Mouse (Mus musculus) forebrain, embryonic 11.5 days (tissue): ENCODE measurements at regions not wholly inside any gene's neighbourhood (a gene's known extent, or its start where the extent isn't known, plus 50 kb on each side); places are given as distances from the start of the nearest gene placed in this dataset.

Source experiments
- ATAC-seq: fragments of 200-750 bp; cut with Nextera tagmentation; replicated peaks from 2 replicates; pipeline ENCODE4 v1.8.0; 2017; ENCODE audit warnings: moderate TSS enrichment; ENCODE audit not compliant: low FRiP score
- DNase-seq: peaks from one replicate; pipeline ENCODE4 v3.0.0-alpha.2; 2017; ENCODE audit warnings: low spot score
- H3K27ac ChIP-seq: fragments of 300-500 bp; sonication (generic); 2 replicates; pipeline ENCODE4 v1.5.1; 2014; ENCODE audit warnings: low read depth, low read length
- H3K27me3 ChIP-seq: fragments of 300-500 bp; sonication (generic); 2 replicates; pipeline ENCODE4 v1.6.1; 2014; ENCODE audit warnings: mild to moderate bottlenecking, low read length, mixed read lengths; ENCODE audit not compliant: control insufficient read depth, insufficient read depth
- H3K36me3 ChIP-seq: fragments of 300-500 bp; sonication (generic); 2 replicates; pipeline ENCODE4 v1.6.1; 2014; ENCODE audit warnings: mild to moderate bottlenecking, low read length, moderate library complexity, mixed read lengths; ENCODE audit not compliant: control insufficient read depth, insufficient read depth
- H3K4me1 ChIP-seq: fragments of 300-500 bp; sonication (generic); replicated peaks from 2 replicates; pipeline ENCODE4 v1.6.1; 2014; ENCODE audit warnings: low read length, mixed read lengths; ENCODE audit not compliant: control insufficient read depth, insufficient read depth
- H3K4me2 ChIP-seq: fragments of 300-500 bp; sonication (generic); 2 replicates; pipeline ENCODE4 v1.6.1; 2014; ENCODE audit warnings: low read depth, mild to moderate bottlenecking, low read length, moderate library complexity, mixed read lengths; ENCODE audit not compliant: severe bottlenecking
- H3K4me3 ChIP-seq: fragments of 300-500 bp; sonication (generic); 2 replicates; pipeline ENCODE4 v1.5.1; 2014; ENCODE audit warnings: low read depth, low read length
- H3K9ac ChIP-seq: fragments of 300-500 bp; sonication (generic); 2 replicates; pipeline ENCODE4 v1.6.1; 2014; ENCODE audit warnings: low read length
- H3K9me3 ChIP-seq: fragments of 300-500 bp; sonication (generic); 2 replicates; pipeline ENCODE4 v1.6.1; 2016; ENCODE audit warnings: low read length, mixed read lengths; ENCODE audit not compliant: control insufficient read depth
- WGBS: fragments of 180-500 bp; shearing (Covaris S2); extraction: QIAGEN DNeasy Blood & Tissue Kit; methylation state at CpG from one replicate; pipeline ENCODE4 v1.1.7; 2014; 5-methylcytosine and 5-hydroxymethylcytosine counted together

DNA sequence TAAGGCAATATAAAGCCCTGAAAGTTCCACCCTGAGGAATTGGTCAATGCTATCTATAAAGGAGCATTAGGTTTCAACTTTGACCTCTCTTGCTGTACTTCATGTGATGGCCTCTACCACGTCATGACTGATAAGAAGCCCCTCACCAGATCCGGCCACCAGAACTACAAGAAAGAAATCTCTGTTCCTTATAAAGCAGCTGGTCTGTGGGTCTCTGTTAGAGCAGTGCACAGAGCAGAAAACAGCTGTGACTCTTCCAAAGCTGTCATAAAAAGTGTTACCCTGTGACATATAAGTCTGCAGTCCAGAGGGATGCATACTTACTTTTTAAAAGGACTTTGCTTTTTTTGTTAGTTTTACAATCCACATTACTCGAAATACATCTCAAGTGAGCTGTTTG, 111.1 kb upstream of the Slc22a23 start:
- Histone ChIP-seq H3K27me3 (no peaks in the 10 kb centered on the region), H3K4me2 (no peak overlapping the region), H3K9me3 (no peaks in the 10 kb centered on the region), H3K9ac (no peak overlapping the region), H3K36me3 (no peaks in the 10 kb centered on the region), H3K27ac (no peak overlapping the region), H3K4me3 (no peak overlapping the region), H3K4me1 (no peaks in the 10 kb centered on the region)
- ATAC-seq, result no peak
- DNase-seq, result no peak
- 87% methylated on average over 3 of the region's 3 CpGs for WGBS

DNA sequence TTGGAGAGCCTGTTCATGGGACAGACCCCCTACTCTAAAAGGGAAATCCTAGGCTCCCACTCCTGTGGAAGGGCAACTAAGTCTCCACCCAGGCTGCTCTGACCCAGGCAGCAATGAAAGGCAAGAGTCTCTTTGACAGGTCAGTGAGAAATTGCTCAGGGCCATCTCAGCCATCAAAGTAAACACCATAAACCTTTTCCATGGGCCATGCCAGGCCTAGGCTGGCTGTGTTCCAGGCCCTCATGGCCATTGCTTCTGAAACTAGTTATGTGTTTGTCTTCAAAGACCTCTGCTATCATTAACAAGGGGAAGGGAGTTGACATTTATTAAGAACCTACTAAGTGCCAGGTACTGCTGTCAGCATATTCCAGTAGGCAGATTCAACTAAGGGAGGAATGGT, 101.8 kb upstream of the Slc22a23 start:
- Histone ChIP-seq H3K4me1 (no peaks in the 10 kb centered on the region), H3K9ac (no peak overlapping the region), H3K36me3 (no peaks in the 10 kb centered on the region), H3K4me2 (no peak overlapping the region), H3K9me3 (no peaks in the 10 kb centered on the region), H3K4me3 (no peak overlapping the region), H3K27me3 (no peaks in the 10 kb centered on the region), H3K27ac (no peak overlapping the region)
- DNase-seq (no peak), ATAC-seq (no peak)

DNA sequence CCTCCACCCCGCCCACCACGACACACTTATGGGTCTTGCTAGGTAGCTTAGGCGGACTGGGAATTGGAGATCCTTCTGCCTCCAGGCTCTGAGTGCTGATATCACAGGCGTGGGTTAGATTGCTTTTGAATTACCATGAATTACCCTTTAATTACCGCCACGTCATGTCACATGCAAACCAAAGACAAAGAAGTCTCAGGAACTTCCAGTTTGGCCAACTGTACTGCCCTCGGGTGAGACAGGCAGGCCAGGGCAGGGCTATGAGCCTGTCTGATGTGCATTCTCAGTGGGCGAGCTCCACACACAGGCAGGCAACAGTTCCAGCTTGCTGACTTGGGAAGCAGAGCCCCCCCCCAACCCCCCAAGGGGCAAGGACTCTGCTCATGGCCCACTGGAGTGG, 101.3 kb upstream of the Slc22a23 start:
- Histone ChIP-seq H3K9me3 (no peaks in the 10 kb centered on the region), H3K4me2 (no peak overlapping the region), H3K4me3 (no peak overlapping the region), H3K36me3 (no peaks in the 10 kb centered on the region), H3K27ac (no peak overlapping the region), H3K9ac (no peak overlapping the region), H3K27me3 (no peaks in the 10 kb centered on the region), H3K4me1 (no peaks in the 10 kb centered on the region)
- WGBS, result 82% methylated on average over 8 of the region's 8 CpGs
- ATAC-seq (no peak), DNase-seq (no peak)

DNA sequence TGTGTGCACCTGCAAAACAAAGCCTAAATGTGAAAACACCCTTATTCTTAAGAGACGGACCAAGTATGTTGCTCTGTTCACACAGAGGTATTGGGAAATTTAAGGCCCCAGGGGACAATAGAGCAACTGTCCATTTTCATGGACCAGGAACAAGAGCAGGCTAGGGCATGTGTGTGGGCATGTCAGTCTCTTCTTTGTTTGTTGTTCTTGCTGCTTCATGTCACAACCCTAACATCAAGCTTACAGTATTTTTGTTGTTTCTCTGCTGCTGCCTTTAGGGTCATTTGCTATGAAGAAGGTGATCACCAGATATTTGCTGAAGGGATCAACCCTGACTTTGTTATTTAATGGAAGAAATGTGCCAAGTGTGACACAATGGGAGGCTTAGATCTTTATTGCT, 96.4 kb upstream of the Slc22a23 start:
- no peaks in the 10 kb centered on the region for H3K27me3 ChIP-seq
- H3K27ac ChIP-seq, result no peak overlapping the region
- H3K4me3 ChIP-seq, result no peak overlapping the region
- 69% methylated on average over 1 of the region's 1 CpGs for WGBS
- DNase-seq, result no peak
- H3K9me3 ChIP-seq, result no peaks in the 10 kb centered on the region
- no peak overlapping the region for H3K4me2 ChIP-seq
- ATAC-seq, result no peak
- H3K4me1 ChIP-seq, result no peaks in the 10 kb centered on the region
- H3K36me3 ChIP-seq, result no peaks in the 10 kb centered on the region
- no peak overlapping the region for H3K9ac ChIP-seq

DNA sequence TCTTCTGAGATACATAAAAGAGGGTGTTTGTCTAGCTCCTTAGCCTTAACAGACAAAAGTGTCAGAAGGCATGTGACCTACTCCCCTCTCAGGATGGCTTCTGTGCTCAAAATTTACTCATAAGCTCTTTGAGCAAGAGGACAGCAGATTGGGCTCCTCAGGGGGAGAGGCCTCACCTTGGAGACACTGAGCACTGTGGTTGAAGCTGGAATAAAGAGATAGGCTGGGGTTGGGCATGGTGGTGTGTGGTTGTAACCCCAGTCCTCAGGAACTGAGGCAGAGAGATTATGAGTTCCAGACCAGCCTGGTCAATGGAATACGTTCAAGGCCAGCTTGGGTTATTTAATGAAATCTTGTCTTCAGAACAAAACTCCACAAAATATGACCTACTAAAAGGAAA, 82.5 kb upstream of the Slc22a23 start:
- no peaks in the 10 kb centered on the region for H3K36me3 ChIP-seq
- no peaks in the 10 kb centered on the region for H3K9me3 ChIP-seq
- H3K4me1 ChIP-seq, result no peaks in the 10 kb centered on the region
- no peak overlapping the region for H3K4me2 ChIP-seq
- no peak overlapping the region for H3K9ac ChIP-seq
- H3K4me3 ChIP-seq, result no peak overlapping the region
- no peak overlapping the region for H3K27ac ChIP-seq
- 92% methylated on average over 1 of the region's 1 CpGs for WGBS
- no peaks in the 10 kb centered on the region for H3K27me3 ChIP-seq
- no peak for ATAC-seq
- no peak for DNase-seq

DNA sequence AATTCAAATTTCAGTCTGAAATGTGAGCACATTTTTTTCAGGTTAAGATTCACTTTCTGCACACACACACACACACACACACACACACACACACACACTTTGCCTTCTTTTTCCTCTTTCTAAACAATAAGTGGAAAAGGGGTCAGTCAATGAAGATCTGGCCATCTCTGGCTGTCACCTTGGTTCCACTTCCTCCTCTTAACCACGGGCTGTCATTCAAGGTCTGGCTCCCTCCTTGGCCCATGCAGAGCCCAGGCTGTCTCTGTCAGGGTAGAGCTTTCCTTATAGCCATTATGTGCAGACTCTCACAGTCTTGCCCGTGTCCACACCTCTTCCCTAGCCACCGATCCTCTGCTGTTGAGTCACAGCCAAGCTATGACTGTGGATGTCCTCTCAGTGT, 79.9 kb upstream of the Slc22a23 start:
- no peak for DNase-seq
- Histone ChIP-seq H3K27me3 (no peaks in the 10 kb centered on the region), H3K4me3 (no peak overlapping the region), H3K27ac (no peak overlapping the region), H3K4me1 (no peaks in the 10 kb centered on the region), H3K4me2 (no peak overlapping the region), H3K9ac (no peak overlapping the region), H3K36me3 (no peaks in the 10 kb centered on the region), H3K9me3 (no peaks in the 10 kb centered on the region)
- ATAC-seq, result no peak
- WGBS, result 82% methylated on average over 3 of the region's 3 CpGs

DNA sequence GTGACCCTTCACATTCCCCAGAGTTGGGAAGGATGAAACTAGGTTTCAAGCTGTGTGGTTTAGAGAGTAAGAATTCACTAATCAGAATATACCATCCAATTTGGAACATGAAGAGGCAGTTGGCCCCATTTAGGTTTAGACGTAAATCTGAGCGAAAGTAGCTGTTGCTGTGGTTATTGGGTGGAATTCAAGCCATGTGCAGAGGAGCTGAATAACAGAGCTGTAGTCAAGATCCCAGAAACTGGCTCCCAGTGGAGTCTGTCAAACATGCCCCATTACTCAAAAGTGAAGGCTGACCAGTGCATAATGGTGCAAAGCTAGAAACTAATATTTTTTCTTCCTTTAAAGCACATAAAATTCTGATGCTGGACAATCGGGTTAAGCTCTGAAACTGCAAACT, 76.7 kb upstream of the Slc22a23 start:
- Histone ChIP-seq H3K4me3 (no peak overlapping the region), H3K27ac (no peak overlapping the region), H3K4me2 (no peak overlapping the region), H3K4me1 (no peaks in the 10 kb centered on the region), H3K36me3 (no peaks in the 10 kb centered on the region), H3K9me3 (no peaks in the 10 kb centered on the region), H3K27me3 (no peaks in the 10 kb centered on the region), H3K9ac (no peak overlapping the region)
- WGBS, result 73% methylated on average over 3 of the region's 3 CpGs
- no peak for DNase-seq
- no peak for ATAC-seq

DNA sequence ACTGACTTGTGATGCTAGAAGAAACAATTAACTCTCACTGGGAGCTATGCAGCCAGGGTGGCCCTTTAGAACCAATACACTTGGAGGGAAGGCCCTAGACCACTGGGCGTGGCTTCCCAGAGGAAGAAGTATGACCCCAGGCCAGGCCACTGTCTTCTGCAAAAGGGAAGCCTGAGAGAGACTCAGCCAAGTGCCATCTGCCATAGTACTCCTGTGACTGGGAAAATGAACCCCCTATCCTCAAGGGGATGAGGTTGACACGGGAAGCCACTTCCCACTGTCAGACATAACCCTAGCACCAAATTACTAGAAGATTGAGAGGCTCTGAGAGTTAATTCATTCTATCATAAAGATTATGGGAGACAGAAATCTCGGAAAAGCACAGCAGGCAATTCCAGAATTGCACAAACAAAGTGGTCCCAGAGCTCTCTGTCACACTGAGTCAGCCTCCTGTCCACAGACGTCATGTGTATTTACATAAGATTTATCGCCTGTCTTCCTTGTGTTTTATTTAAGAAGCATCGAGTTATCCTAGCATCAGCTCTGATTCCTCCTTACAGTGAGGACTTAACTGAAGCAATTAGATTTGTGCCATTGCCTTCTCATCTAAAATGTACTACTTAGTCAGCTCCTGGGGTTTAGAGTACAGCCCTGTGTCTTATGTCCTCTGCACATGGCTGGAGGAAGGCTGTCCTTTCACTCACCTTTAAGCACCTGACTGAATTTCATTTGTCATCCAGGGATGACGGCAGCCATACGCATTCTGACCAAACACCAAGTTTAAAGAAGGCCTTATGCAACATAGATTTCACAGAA, 75.6 kb upstream of the Slc22a23 start:
- Histone ChIP-seq H3K4me2 (no peak overlapping the region), H3K4me1 (no peaks in the 10 kb centered on the region), H3K9me3 (no peaks in the 10 kb centered on the region), H3K4me3 (no peak overlapping the region), H3K36me3 (no peaks in the 10 kb centered on the region), H3K9ac (no peak overlapping the region), H3K27me3 (no peaks in the 10 kb centered on the region), H3K27ac (no peak overlapping the region)
- 79% methylated on average over 8 of the region's 8 CpGs for WGBS
- no peak for DNase-seq
- ATAC-seq, result no peak

DNA sequence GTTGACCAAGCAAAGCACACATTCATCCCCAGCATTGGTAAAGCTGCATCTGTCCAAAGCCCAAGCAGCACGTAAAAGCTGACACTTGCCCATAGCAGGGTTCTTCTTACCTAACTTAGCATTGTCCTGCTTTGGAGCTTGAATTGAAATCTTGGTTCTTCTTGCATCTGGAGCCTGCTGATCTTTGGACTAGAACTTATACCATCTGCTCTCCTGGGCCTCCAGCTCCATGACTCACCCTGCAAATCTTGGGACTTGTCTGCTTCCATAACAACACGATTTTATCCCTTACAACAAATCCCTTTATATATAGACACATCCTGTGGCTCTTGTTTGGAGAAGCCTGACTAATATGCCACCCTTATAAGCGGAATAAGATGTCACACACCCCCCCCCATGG, 74.1 kb upstream of the Slc22a23 start:
- 78% methylated on average over 3 of the region's 3 CpGs for WGBS

More for the DNA sequence above, 74.1 kb upstream of the Slc22a23 start:
- no peak overlapping the region for H3K4me3 ChIP-seq
- no peaks in the 10 kb centered on the region for H3K4me1 ChIP-seq
- no peak overlapping the region for H3K4me2 ChIP-seq
- no peaks in the 10 kb centered on the region for H3K36me3 ChIP-seq
- ATAC-seq (no peak), DNase-seq (no peak)
- no peaks in the 10 kb centered on the region for H3K9me3 ChIP-seq
- H3K9ac ChIP-seq, result no peak overlapping the region
- no peaks in the 10 kb centered on the region for H3K27me3 ChIP-seq
- H3K27ac ChIP-seq, result no peak overlapping the region
